26 mouse cellular contexts compared by ENCODE assay signal in genomic region chr3:142372465-142373147, GRCm38 (mm10). TPM values are rescaled to one million over a fixed set of nuclear protein-coding genes. Genes with fewer than 3 reads are reported as not detected.
A peak's percentile ranks its signal among the peaks of the same experiment; 100 is the strongest.
DNase-seq lines count a peak whose midpoint lies in the region; ATAC-seq and TF ChIP-seq lines count a peak whose summit lies in the region.
"Had no signal": no experiment of that assay in that cellular context is flagged by ENCODE, and none has a peak within 500 bp of the region (broad histone marks: within the 10 kb centered on the region; RNA-seq: fewer than 3 reads in every experiment).

No protein-coding gene starts in this region.

- CTCF ChIA-PET in Patski (lab: Charles Lee): interaction anchor here (0.9 to 2.9 kb wide), 5 partner anchors 9 to 73 kb away, joined by 4 to 8 read pairs (median 4); no protein-coding TSS in a partner anchor

- H3K27ac ChIP-seq in limb, embryonic 15.5 days: peak overlapping the region; percentile 47; the same call in 1 of the 2 replicates
- H3K27ac ChIP-seq in limb, embryonic 10.5 days: no peak overlapping the region
- H3K27ac ChIP-seq in hindbrain, embryonic 12.5 days: no peak overlapping the region
- H3K27ac ChIP-seq: forebrain, embryonic 13.5 days; hindbrain, embryonic 10.5 days; intestine, embryonic 15.5 days; kidney, postnatal 0 days; midbrain, embryonic 13.5 days had no signal

- H3K36me3 ChIP-seq in limb, embryonic 15.5 days: no peaks in the 10 kb centered on the region
- H3K36me3 ChIP-seq in limb, embryonic 10.5 days: no peaks in the 10 kb centered on the region
- no peaks in the 10 kb centered on the region for H3K36me3 ChIP-seq in hindbrain, embryonic 12.5 days
- H3K36me3 ChIP-seq: hindbrain, embryonic 10.5 days; intestine, embryonic 15.5 days; midbrain, embryonic 13.5 days had no signal

- H3K9ac ChIP-seq in limb, embryonic 15.5 days: no peak overlapping the region
- no peak overlapping the region for H3K9ac ChIP-seq in hindbrain, embryonic 12.5 days
- H3K9ac ChIP-seq: forebrain, embryonic 13.5 days; heart, embryonic 12.5 days; intestine, embryonic 15.5 days; midbrain, embryonic 13.5 days had no signal

- peak; percentile 80 for DNase-seq in gastrocnemius, adult 18-20 months (ENCODE audit: low spot score)
- DNase-seq in gastrocnemius, postnatal 10 days: no peak
- no peak for DNase-seq in limb, embryonic 10.5 days (ENCODE audit: low spot score)
- peak; percentile 63 for DNase-seq in Patski (ENCODE audit: low read depth, low spot score)
- DNase-seq in skeletal muscle tissue, adult 2 months (ENCODE audit: low read depth, low spot score): peak; percentile 82
- DNase-seq: adrenal gland, postnatal 14 days; cerebellum, adult 11-12 months; cerebellum, postnatal 10 days; heart, adult 11 months; heart, postnatal 10 days; kidney, adult 2 months; kidney, postnatal 4 days; left cerebral cortex, postnatal 4 days; lung, postnatal 4 days; thymus, postnatal 14 days had no signal

- H3K9me3 ChIP-seq in limb, embryonic 15.5 days: no peaks in the 10 kb centered on the region
- no peaks in the 10 kb centered on the region for H3K9me3 ChIP-seq in limb, embryonic 10.5 days (replicated peaks)
- H3K9me3 ChIP-seq in hindbrain, embryonic 12.5 days (replicated peaks): no peaks in the 10 kb centered on the region
- H3K9me3 ChIP-seq: forebrain, embryonic 13.5 days; G1E; heart, embryonic 12.5 days; hindbrain, embryonic 10.5 days; intestine, embryonic 15.5 days; midbrain, embryonic 13.5 days had no signal

- POLR2A ChIA-PET in Patski (lab: Charles Lee): interaction anchor here (0.7 to 1.0 kb wide), 3 partner anchors 23 to 56 kb away, joined by 3 to 4 read pairs (median 3); partner anchors contain the start of gene Pdlim5

- in situ Hi-C loops in Patski (cut with MboI; ENCODE audit: low pct_unique_long_range_greater_than_20kb): no loop called here

- no peaks in the 10 kb centered on the region for H3K27me3 ChIP-seq in limb, embryonic 15.5 days
- no peaks in the 10 kb centered on the region for H3K27me3 ChIP-seq in limb, embryonic 10.5 days (ENCODE audit: low read depth, poor library complexity, severe bottlenecking)
- H3K27me3 ChIP-seq in Patski: no peaks in the 10 kb centered on the region
- no peaks in the 10 kb centered on the region for H3K27me3 ChIP-seq in hindbrain, embryonic 12.5 days
- H3K27me3 ChIP-seq: forebrain, embryonic 13.5 days; heart, embryonic 12.5 days; intestine, embryonic 15.5 days; midbrain, embryonic 13.5 days had no signal

- no peak overlapping the region for H3K4me3 ChIP-seq in limb, embryonic 15.5 days
- H3K4me3 ChIP-seq in limb, embryonic 10.5 days: no peak overlapping the region
- no peak overlapping the region for H3K4me3 ChIP-seq in hindbrain, embryonic 12.5 days
- H3K4me3 ChIP-seq: forebrain, embryonic 13.5 days; heart, embryonic 12.5 days; hindbrain, embryonic 10.5 days; intestine, embryonic 15.5 days; midbrain, embryonic 13.5 days had no signal

- 60% methylated on average over 6 of the region's 6 CpGs for WGBS in limb, embryonic 15.5 days
- WGBS in limb, embryonic 10.5 days: 92% methylated on average over 6 of the region's 6 CpGs
- 91% methylated on average over 6 of the region's 6 CpGs for WGBS in hindbrain, embryonic 12.5 days

- no peak overlapping the region for H3K4me2 ChIP-seq in limb, embryonic 15.5 days
- H3K4me2 ChIP-seq in hindbrain, embryonic 12.5 days (replicated peaks): no peak overlapping the region
- H3K4me2 ChIP-seq: forebrain, embryonic 13.5 days; heart, embryonic 12.5 days; intestine, embryonic 15.5 days; liver, embryonic 11.5 days; midbrain, embryonic 13.5 days had no signal

- no peak for ATAC-seq in limb, embryonic 15.5 days (ENCODE audit: insufficient number of reproducible peaks, low FRiP score, low TSS enrichment, low read depth)
- ATAC-seq in Patski: peak; percentile 84
- no peak for ATAC-seq in hindbrain, embryonic 12.5 days (ENCODE audit: low FRiP score)
- ATAC-seq: forebrain, embryonic 13.5 days; hindbrain, embryonic 16.5 days; intestine, embryonic 15.5 days; midbrain, embryonic 13.5 days had no signal

- no peak for TF ChIP-seq CTCF in Patski (IDR thresholded peaks at IDR 0.05)

- 0 out of 2 replicates have a peak, but pooled peaks cover 6% of the 10 kb centered on the region for H3K4me1 ChIP-seq in limb, embryonic 15.5 days
- H3K4me1 ChIP-seq in limb, embryonic 10.5 days: peaks cover 24% of the 10 kb centered on the region
- 0 out of 2 replicates have a peak, but pooled peaks cover 4% of the 10 kb centered on the region for H3K4me1 ChIP-seq in hindbrain, embryonic 12.5 days
- H3K4me1 ChIP-seq: intestine, embryonic 15.5 days had no signal

RNA-seq across cellular contexts. Expression of gene Pdlim5, which starts 22.9 kb away (rescaled TPM):
- total RNA-seq in gastrocnemius, adult 18-20 months (2021): 100 to 1,000 TPM; 496 to 567 TPM
- 100 to 1,000 TPM; 388 to 401 TPM for total RNA-seq in gastrocnemius, postnatal 10 days (2021)
- 45.8 and 78.2 TPM in 2 replicates for polyA plus RNA-seq in limb, embryonic 15.5 days (2015; fragmentation: Nextera tagmentation; extraction: Ambion mirVana)
- polyA plus RNA-seq in limb, embryonic 10.5 days (2016; fragmentation: Nextera tagmentation; extraction: Ambion mirVana): 11.9 and 14.1 TPM in 2 replicates
- 145 TPM for polyA plus RNA-seq in Patski (2021)
- 20.2 and 21.9 TPM in 2 replicates for polyA plus RNA-seq in hindbrain, embryonic 12.5 days (2016; fragmentation: Nextera tagmentation; extraction: Ambion mirVana)

Comparison
In these comparisons a context has a peak if more than half of its experiments do, and no peak if none do; other contexts are left out.
1. DNase-seq: peak in gastrocnemius, adult 18-20 months (single experiment), Patski (single experiment) and skeletal muscle tissue, adult 2 months (single experiment); none in gastrocnemius, postnatal 10 days (single experiment) and limb, embryonic 10.5 days (single experiment).